Mouse (Mus musculus) limb, embryonic 12.5 days (tissue): ENCODE measurements around the gene Rassf4. TPM values are rescaled to one million over a fixed set of nuclear protein-coding genes. Genes with fewer than 3 reads are reported as not detected.
A peak's percentile ranks its signal among the peaks of the same experiment; 100 is the strongest.

ENCODE experiments used
- ATAC-seq: fragments of 200-750 bp; cut with Nextera tagmentation; 2 replicates; pipeline ENCODE4 v1.8.0; 2017; ENCODE audit warnings: low read depth, moderate TSS enrichment; ENCODE audit not compliant: insufficient number of reproducible peaks, insufficient read depth, low FRiP score, low TSS enrichment
- H3K27ac ChIP-seq: fragments of 300-500 bp; sonication (generic); 2 replicates; pipeline ENCODE4 v1.5.1; 2016; ENCODE audit warnings: mild to moderate bottlenecking, moderate library complexity
- H3K27me3 ChIP-seq: fragments of 300-500 bp; sonication (generic); 2 replicates; pipeline ENCODE4 v1.6.1; 2016; ENCODE audit warnings: mild to moderate bottlenecking, moderate library complexity
- H3K36me3 ChIP-seq: fragments of 300-500 bp; sonication (generic); 2 replicates; pipeline ENCODE4 v1.6.1; 2016; ENCODE audit warnings: mild to moderate bottlenecking, moderate library complexity
- H3K4me1 ChIP-seq: fragments of 300-500 bp; sonication (generic); replicated peaks from 2 replicates; pipeline ENCODE4 v1.6.1; 2016
- H3K4me2 ChIP-seq: fragments of 300-500 bp; sonication (generic); 2 replicates; pipeline ENCODE4 v1.6.1; 2016; ENCODE audit warnings: mild to moderate bottlenecking, moderate library complexity
- H3K4me3 ChIP-seq: fragments of 300-500 bp; sonication (generic); replicated peaks from 2 replicates; pipeline ENCODE4 v1.5.1; 2016; ENCODE audit warnings: mild to moderate bottlenecking
- H3K9ac ChIP-seq: fragments of 300-500 bp; sonication (generic); replicated peaks from 2 replicates; pipeline ENCODE4 v1.6.1; 2016; ENCODE audit warnings: mild to moderate bottlenecking, moderate library complexity
- H3K9me3 ChIP-seq: fragments of 300-500 bp; sonication (generic); 2 replicates; pipeline ENCODE4 v1.6.1; 2016; ENCODE audit warnings: mild to moderate bottlenecking, moderate library complexity
- WGBS: fragments of 180-500 bp; shearing (Covaris S2); methylation state at CpG from one replicate; pipeline ENCODE4 v1.1.7; 2016; 5-methylcytosine and 5-hydroxymethylcytosine counted together
- polyA plus RNA-seq: library from polyadenylated mRNA; unstranded; fragments of >200 nt; fragmentation: Nextera tagmentation; extraction: Ambion mirVana; gene quantifications from 2 replicates; pipeline ENCODE4 v1.2.1, GENCODE M21; 2016

Gene Rassf4
- polyA plus RNA-seq, 1 experiment from 2014 or later = 6.5 TPM

DNA sequence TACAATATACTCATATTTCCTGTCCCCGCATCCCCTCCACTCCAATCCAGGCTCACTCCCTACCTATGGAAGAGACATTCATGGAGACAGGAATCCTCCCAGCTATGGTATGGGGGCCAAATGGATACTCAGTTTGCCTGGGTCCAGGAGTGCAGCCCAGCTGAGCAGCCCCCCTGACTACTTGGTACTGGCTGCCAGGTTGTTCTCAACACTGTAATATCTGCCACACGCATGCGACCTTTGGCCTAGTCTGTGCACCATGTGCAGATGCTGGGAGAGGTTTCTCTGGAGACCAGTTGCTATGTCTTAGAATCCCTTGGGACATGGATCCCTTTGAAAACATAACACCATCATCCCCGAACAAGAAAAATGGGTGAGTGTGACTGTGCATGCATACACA, 2.0 kb downstream of the Rassf4 start:
- H3K27ac ChIP-seq = no peak overlapping the region
- no peak overlapping the region for H3K9ac ChIP-seq
- H3K4me1 ChIP-seq = peaks cover 30% of the 10 kb centered on the region
- no peak for ATAC-seq
- 80% methylated on average over 4 of the region's 4 CpGs for WGBS
- H3K4me2 ChIP-seq = no peak overlapping the region
- no peaks in the 10 kb centered on the region for H3K36me3 ChIP-seq
- no peaks in the 10 kb centered on the region for H3K9me3 ChIP-seq
- H3K27me3 ChIP-seq = peaks cover 32% of the 10 kb centered on the region
- no peak overlapping the region for H3K4me3 ChIP-seq

DNA sequence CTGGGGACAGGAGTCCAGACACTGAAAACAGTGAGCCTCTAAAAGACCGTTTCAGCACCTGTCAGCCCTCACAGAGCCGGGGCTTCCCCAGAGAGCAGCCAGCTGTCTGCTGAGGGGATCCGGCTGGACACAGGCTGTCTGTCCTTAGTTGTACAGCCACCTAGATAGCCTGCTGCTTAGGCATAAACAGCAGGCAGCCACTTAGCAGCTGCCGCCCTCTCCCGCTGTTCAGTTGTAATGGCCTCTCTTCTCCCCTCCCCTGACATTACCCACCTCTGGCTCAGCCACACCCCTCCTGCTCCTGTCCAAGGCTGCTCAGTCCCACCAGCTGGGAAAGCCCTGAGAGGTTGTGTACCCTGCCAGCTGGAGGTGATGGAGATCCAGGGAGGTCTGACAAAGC, 2.7 kb downstream of the Rassf4 start:
- Histone ChIP-seq H3K9ac (no peak overlapping the region), H3K27ac (no peak overlapping the region), H3K4me1 (peaks cover 30% of the 10 kb centered on the region), H3K4me2 (no peak overlapping the region), H3K36me3 (no peaks in the 10 kb centered on the region), H3K4me3 (no peak overlapping the region), H3K27me3 (peaks cover 32% of the 10 kb centered on the region), H3K9me3 (no peaks in the 10 kb centered on the region)
- ATAC-seq = peak; percentile 53; the same call in 1 of the 2 replicates
- 6% methylated on average over 5 of the region's 5 CpGs for WGBS

DNA sequence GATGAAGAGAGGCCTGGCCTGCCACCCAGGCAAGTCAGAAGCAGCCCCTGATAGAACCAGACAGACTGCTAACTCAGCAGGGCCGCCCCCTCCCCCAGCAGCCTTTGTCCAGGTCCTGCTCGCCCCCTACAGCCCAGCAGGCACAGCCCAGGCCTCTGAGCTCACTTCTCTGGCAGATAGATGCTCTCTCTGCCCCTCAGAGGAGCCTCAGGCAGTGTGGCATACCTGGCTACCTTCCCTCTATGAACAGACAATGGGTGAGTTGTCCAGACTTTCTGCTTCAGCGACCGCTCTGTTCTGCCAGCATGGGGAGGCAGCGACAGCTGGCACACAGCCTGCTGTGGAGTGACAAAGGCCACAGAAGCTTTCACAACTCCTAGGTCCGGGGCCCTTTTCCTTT, 3.6 kb downstream of the Rassf4 start:
- H3K9me3 ChIP-seq = no peaks in the 10 kb centered on the region
- no peak overlapping the region; the same call in 1 of the 2 replicates for H3K9ac ChIP-seq
- H3K4me3 ChIP-seq = no peak overlapping the region
- 51% methylated on average over 5 of the region's 6 CpGs for WGBS
- H3K27me3 ChIP-seq = peaks cover 32% of the 10 kb centered on the region
- H3K27ac ChIP-seq = peak overlapping the region; percentile 41; the same call in 1 of the 2 replicates
- H3K4me1 ChIP-seq = peaks cover 30% of the 10 kb centered on the region
- H3K36me3 ChIP-seq = no peaks in the 10 kb centered on the region
- H3K4me2 ChIP-seq = no peak overlapping the region
- ATAC-seq = no peak

DNA sequence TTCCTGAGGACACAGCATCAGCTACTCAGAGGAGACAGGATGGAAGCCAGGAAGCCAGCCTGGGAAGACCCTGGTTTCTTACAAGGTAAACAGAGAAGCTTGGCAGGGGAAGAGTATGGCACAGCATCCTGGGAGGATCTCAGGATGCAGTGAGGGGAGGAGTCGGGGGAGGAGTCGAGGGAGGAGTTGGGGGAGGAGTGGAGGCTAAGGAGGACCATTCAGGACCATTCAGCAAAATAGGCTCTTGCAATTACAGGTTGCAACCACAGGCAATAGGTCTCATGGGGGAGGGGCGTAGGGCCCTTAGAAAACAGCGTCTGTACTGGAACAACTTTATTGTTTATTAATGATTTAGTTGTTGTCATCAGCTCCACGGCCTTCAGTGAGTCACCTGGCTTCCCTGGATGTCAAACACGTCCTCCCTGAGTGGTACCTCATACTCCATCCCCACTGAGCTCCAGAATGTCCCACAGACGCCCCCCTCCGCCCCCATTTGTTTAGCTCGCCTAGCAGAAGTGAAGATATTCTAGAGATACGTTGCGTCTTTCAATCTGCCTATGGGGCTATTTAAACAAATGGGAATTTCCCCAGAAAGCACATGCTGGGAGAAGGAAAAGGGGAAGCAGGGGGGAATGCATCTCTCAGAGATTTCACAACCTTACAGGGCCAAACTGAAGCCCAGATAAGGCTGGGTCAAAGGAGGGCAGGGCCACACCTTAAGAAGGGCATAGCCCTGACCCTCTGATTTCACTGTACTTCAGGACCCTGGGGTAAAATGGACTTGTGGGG, 4.9 kb downstream of the Rassf4 start:
- ATAC-seq = no peak
- H3K27ac ChIP-seq = no peak overlapping the region
- H3K9me3 ChIP-seq = no peaks in the 10 kb centered on the region
- H3K9ac ChIP-seq = no peak overlapping the region
- no peak overlapping the region for H3K4me2 ChIP-seq
- WGBS = 40% methylated on average over 11 of the region's 11 CpGs
- peaks cover 24% of the 10 kb centered on the region for H3K4me1 ChIP-seq
- peaks cover 32% of the 10 kb centered on the region for H3K27me3 ChIP-seq
- no peaks in the 10 kb centered on the region for H3K36me3 ChIP-seq
- no peak overlapping the region for H3K4me3 ChIP-seq

DNA sequence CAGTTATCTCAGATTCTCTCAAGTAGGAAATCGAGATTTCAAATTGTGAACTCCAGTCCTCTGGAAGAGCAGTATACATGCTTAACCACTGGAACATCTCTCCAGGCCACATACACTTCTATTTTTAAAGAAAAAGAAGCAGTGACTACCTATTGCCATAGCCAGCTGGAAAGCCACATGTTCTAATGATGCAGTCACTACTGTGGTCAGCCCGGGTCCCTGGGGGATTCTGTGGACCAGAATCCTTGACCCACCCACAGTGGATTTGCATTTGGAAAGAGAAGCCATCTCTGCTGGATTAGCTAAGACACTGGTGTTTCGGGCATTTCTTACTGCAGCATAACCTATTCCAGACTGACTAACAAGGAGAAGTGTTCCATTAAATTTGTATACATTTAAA, 6.4 kb downstream of the Rassf4 start:
- Histone ChIP-seq H3K4me2 (no peak overlapping the region), H3K36me3 (no peaks in the 10 kb centered on the region), H3K9me3 (no peaks in the 10 kb centered on the region), H3K4me3 (no peak overlapping the region), H3K4me1 (peaks cover 16% of the 10 kb centered on the region), H3K27ac (no peak overlapping the region), H3K9ac (no peak overlapping the region), H3K27me3 (peaks cover 24% of the 10 kb centered on the region)
- no peak for ATAC-seq
- 78% methylated on average over 3 of the region's 3 CpGs for WGBS

DNA sequence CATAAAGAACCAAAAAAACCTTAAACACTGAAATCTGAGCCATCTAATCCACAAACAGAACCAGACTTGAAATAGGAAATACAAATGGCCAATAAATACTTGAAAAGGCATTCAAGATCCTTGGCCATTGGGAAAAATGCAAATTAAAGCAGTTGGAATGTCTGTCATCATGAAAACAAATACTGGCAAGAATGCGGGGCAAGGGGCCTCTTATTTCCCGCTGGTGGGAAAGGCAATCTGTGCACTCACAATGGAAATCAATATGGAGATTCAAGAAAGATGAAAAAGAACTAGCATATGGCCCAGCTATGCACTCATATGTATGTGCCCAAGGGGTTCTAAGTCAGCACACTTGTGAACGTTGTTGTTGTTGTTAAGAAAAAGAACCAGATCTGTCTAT, 6.9 kb downstream of the Rassf4 start:
- H3K27me3 ChIP-seq = peaks cover 19% of the 10 kb centered on the region
- no peak for ATAC-seq
- H3K4me3 ChIP-seq = no peak overlapping the region
- H3K9me3 ChIP-seq = no peaks in the 10 kb centered on the region
- H3K36me3 ChIP-seq = no peaks in the 10 kb centered on the region
- H3K27ac ChIP-seq = no peak overlapping the region
- 73% methylated on average over 3 of the region's 3 CpGs for WGBS
- no peak overlapping the region for H3K4me2 ChIP-seq
- peaks cover 13% of the 10 kb centered on the region for H3K4me1 ChIP-seq
- no peak overlapping the region for H3K9ac ChIP-seq

DNA sequence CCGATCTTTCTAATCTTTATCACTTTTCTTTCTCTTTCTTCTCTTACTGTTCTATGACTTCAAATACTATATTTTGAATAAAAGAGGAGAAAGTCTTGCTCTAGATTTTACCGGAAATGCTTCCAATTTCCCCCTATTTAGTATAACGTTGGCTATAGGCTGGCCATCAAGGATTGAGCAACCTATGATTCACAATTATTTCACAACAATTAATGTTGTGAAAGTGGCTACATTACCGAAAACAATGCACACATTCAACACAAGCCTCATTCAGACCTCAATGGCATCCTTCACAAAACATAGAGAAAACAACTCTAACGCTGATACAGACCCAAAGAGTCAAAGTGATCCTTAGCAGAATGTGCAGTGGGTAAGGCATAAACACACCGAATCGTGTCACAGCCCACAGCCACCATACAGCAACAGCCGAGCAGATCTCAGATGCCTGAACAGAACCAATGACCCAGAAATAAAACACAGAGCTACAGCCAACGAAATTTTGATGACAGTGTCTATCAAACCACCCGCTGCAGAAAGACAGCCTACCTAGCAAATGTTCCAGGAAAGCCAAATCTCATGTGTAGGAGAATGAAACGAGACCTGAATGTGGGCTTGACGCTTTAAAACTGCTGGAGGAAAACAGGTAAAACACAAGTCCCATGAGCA, 7.5 kb downstream of the Rassf4 start:
- Histone ChIP-seq H3K4me3 (no peak overlapping the region), H3K4me1 (peaks cover 11% of the 10 kb centered on the region), H3K4me2 (no peak overlapping the region), H3K36me3 (no peaks in the 10 kb centered on the region), H3K9me3 (no peaks in the 10 kb centered on the region), H3K27me3 (peaks cover 12% of the 10 kb centered on the region), H3K27ac (no peak overlapping the region), H3K9ac (no peak overlapping the region)
- no peak for ATAC-seq
- WGBS = 87% methylated on average over 12 of the region's 12 CpGs

DNA sequence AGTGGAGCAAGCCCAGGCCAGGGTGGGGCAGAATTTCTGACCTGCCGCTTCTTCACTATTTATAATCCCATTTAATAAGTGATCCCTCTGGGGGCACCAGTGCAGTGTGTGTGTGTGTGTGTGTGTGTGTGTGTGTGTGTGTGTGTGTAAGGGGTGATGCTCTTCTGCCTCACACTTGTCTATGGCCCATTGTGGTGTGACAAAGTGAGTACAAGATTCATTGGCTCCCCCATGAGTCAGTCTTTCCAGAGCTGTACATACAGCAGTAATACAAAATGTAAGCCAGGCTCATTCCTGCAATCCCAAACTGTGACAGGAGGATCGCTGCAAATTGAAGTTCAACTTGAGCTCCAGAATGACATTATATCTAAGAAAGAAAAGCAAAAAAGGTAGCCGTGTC, 8.9 kb downstream of the Rassf4 start:
- no peak overlapping the region for H3K4me3 ChIP-seq
- H3K27ac ChIP-seq = no peak overlapping the region
- H3K4me2 ChIP-seq = no peak overlapping the region
- no peak for ATAC-seq
- 76% methylated on average over 3 of the region's 3 CpGs for WGBS
- H3K27me3 ChIP-seq = no peaks in the 10 kb centered on the region
- H3K36me3 ChIP-seq = no peaks in the 10 kb centered on the region
- H3K9ac ChIP-seq = no peak overlapping the region
- no peaks in the 10 kb centered on the region for H3K9me3 ChIP-seq
- H3K4me1 ChIP-seq = no peaks in the 10 kb centered on the region; the same call in 1 of the 2 replicates

DNA sequence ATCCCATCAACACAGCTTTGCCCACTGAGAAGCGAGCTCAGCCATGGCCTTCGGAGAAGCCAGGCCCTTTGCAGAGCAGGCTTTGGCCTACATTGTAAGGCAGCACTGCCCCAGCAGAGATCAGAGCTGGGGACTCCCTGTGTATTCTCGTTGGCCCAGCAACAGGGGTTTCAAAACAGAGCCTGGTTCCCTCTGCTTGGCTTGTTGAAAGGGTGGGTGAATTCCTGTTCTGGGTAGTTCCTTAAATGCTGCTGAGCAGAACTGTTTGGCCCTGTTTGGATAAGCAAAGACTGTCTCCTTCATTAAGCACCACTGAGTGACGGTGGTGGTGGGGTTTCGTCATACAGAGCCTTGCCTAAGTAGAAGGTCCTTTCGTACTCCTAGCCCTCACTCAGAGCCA, 9.7 kb downstream of the Rassf4 start:
- no peak overlapping the region for H3K27ac ChIP-seq
- no peaks in the 10 kb centered on the region for H3K9me3 ChIP-seq
- H3K4me1 ChIP-seq = no peaks in the 10 kb centered on the region; the same call in 1 of the 2 replicates
- no peaks in the 10 kb centered on the region for H3K27me3 ChIP-seq
- H3K4me3 ChIP-seq = no peak overlapping the region
- no peaks in the 10 kb centered on the region for H3K36me3 ChIP-seq
- no peak overlapping the region for H3K4me2 ChIP-seq
- no peak for ATAC-seq
- H3K9ac ChIP-seq = no peak overlapping the region
- WGBS = 85% methylated on average over 6 of the region's 6 CpGs

DNA sequence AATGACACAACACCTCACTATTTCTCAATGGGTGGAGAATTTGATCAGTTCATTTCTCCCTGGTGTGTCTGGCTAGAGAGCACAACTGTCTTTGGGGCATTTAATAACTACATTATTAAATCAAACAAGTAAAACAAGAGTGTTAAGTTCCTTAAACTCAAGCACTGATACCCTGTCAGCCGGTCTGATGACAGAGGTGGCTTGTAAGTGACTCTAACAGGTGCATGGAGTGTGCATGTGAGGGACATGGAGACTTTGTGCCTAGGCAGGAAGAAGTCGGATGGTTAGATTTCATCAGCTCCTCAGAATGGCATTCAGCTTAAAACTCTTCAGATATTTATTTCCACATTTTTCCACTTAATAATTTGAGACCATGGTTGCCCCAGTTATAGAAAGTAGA, 10.4 kb downstream of the Rassf4 start:
- Histone ChIP-seq H3K27me3 (no peaks in the 10 kb centered on the region), H3K36me3 (no peaks in the 10 kb centered on the region), H3K9ac (no peak overlapping the region), H3K27ac (no peak overlapping the region), H3K4me2 (no peak overlapping the region), H3K4me1 (no peaks in the 10 kb centered on the region; the same call in 1 of the 2 replicates), H3K4me3 (no peak overlapping the region), H3K9me3 (no peaks in the 10 kb centered on the region)
- 76% methylated on average over 2 of the region's 2 CpGs for WGBS
- ATAC-seq = no peak

DNA sequence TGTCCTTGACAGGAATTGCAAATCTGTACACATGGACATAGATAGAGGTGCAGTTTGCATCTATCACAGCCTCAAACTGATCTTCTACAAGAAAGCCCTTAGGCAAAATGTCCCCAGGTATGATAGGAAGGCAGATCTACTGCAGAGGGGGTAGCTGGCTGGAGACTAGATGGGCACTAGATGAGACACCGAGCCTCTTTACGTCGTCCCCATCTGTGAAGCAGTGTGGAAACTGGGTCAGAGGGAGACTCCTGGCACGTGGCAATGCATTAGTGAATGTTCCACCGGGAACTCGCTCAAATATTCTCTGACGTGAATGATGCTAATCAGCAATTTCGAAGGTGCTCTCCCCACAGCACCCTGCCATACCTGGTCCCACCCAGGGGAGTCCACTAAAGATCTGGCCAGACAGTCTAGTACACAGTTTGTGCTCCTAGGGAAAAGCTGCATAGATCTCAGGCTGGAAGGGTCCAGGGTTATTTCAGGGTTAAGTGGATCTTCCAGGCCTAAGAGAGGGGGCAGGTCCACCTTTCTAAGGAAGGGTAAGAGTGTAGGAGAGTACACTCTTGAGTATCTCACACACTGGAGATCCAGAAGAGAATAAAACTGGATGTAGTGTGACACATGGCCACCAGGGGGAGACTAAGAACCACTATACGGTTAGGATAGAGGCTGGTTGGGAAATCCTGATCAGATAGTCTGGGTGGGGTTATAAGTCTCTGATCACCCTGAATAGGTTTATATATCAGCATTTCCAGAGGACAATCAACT, 19.9 kb downstream of the Rassf4 start:
- ATAC-seq = no peak
- H3K36me3 ChIP-seq = no peaks in the 10 kb centered on the region
- no peak overlapping the region for H3K27ac ChIP-seq
- peaks cover 12% of the 10 kb centered on the region for H3K27me3 ChIP-seq
- 64% methylated on average over 9 of the region's 9 CpGs for WGBS
- H3K9ac ChIP-seq = no peak overlapping the region
- H3K4me3 ChIP-seq = no peak overlapping the region
- 0 out of 2 replicates have a peak, but pooled peaks cover 4% of the 10 kb centered on the region for H3K9me3 ChIP-seq
- H3K4me1 ChIP-seq = peaks cover 8% of the 10 kb centered on the region
- no peak overlapping the region for H3K4me2 ChIP-seq
